Mouse (Mus musculus): Measurements from ENCODE around the gene Rsad1. TPM values are rescaled to one million over a fixed set of nuclear protein-coding genes. Genes with fewer than 3 reads are reported as not detected.

The Rsad1 gene
- polyA plus RNA-seq, 1 experiment from 2014 or later = 2.9 TPM

DNA sequence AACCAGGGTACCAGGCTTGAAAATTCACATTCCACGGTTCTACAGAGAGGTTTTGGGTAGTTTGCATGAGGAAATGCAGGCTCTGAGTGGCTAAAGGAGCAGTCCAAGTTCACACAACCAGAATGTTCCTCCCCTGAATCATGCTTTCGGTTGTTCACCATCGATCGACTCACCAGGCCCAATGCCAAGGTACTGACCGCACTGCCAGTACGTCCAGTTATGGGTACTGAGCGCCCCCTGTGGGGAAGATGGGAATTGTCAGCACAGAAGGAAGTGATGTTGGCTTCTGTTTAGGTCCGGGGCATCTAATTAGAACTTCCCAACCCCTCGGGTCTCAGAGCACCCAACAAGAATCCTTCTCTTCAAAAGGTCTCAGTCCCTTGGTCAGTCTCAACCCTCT, 5.1 kb downstream of the Rsad1 start:
- Histone ChIP-seq H3K4me2 (ENCODE audit: low read length) (no peak overlapping the region), H3K36me3 (ENCODE audit: control insufficient read depth, insufficient read depth, low read length) (peaks cover 9% of the 10 kb centered on the region; the same call in 1 of the 2 replicates), H3K4me3 (ENCODE audit: low read depth, low read length) (no peak overlapping the region), H3K9me3 (ENCODE audit: control insufficient read depth, low read length) (no peaks in the 10 kb centered on the region), H3K9ac (ENCODE audit: low read length) (no peak overlapping the region), H3K4me1 (replicated peaks; ENCODE audit: control insufficient read depth, insufficient read depth, low read length) (no peaks in the 10 kb centered on the region), H3K27me3 (replicated peaks; ENCODE audit: control insufficient read depth, insufficient read depth, low read length) (no peaks in the 10 kb centered on the region), H3K27ac (ENCODE audit: low read depth) (no peak overlapping the region)
- no peak for ATAC-seq (replicated peaks; ENCODE audit: low FRiP score, low TSS enrichment, low read depth)
- DNase-seq (ENCODE audit: low spot score) = peak; percentile 87
- 32% methylated on average over 9 of the region's 9 CpGs for WGBS

DNA sequence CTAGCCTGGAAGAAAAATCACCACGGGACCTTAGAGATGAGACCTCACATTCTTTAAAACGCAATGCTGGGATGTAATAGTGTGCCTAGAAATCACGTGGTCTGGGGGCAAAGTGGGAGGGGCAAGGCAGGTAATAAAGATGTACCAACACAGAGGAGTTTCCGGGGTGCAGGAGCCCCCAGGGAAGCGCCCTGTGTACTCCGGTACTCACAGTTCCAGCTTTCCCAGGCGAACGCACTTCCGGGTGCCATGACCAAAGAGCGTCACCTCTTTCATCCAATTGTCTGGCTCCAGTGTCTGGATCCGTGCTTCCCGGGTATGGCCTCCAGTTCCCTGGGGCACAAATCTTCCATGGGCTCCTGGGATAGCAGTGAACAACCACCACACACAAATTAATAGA, 5.7 kb downstream of the Rsad1 start:
- no peak overlapping the region for H3K4me2 ChIP-seq (ENCODE audit: low read length)
- H3K27ac ChIP-seq (ENCODE audit: low read depth) = no peak overlapping the region
- WGBS = 83% methylated on average over 12 of the region's 12 CpGs
- no peaks in the 10 kb centered on the region for H3K4me1 ChIP-seq (replicated peaks; ENCODE audit: control insufficient read depth, insufficient read depth, low read length)
- no peaks in the 10 kb centered on the region for H3K27me3 ChIP-seq (replicated peaks; ENCODE audit: control insufficient read depth, insufficient read depth, low read length)
- ATAC-seq (replicated peaks; ENCODE audit: low FRiP score, low TSS enrichment, low read depth) (no peak), DNase-seq (ENCODE audit: low spot score) (no peak)
- H3K4me3 ChIP-seq (ENCODE audit: low read depth, low read length) = no peak overlapping the region
- H3K9me3 ChIP-seq (ENCODE audit: control insufficient read depth, low read length) = no peaks in the 10 kb centered on the region
- peaks cover 9% of the 10 kb centered on the region; the same call in 1 of the 2 replicates for H3K36me3 ChIP-seq (ENCODE audit: control insufficient read depth, insufficient read depth, low read length)
- no peak overlapping the region for H3K9ac ChIP-seq (ENCODE audit: low read length)

DNA sequence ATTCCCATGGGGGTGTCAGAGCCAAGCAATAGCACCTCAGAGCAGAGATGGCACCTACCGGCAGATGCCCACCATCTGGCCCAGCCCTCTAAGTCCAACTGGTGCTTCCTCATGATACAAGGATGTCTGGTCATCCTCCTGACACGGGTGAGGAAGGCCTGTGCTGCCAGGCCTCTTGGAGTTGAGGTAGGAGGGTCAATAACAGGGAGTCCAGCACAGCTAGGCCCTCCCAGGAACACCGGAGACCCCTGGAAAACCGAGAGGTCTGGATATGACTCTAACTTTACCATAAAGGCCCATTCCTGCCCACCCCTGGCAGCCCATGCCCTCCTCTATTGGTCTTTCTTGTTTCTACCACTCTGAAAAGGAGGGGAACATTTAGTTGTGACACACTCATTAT, 6.7 kb downstream of the Rsad1 start:
- WGBS = 85% methylated on average over 4 of the region's 4 CpGs
- no peak for ATAC-seq (replicated peaks; ENCODE audit: low FRiP score, low TSS enrichment, low read depth)

DNA sequence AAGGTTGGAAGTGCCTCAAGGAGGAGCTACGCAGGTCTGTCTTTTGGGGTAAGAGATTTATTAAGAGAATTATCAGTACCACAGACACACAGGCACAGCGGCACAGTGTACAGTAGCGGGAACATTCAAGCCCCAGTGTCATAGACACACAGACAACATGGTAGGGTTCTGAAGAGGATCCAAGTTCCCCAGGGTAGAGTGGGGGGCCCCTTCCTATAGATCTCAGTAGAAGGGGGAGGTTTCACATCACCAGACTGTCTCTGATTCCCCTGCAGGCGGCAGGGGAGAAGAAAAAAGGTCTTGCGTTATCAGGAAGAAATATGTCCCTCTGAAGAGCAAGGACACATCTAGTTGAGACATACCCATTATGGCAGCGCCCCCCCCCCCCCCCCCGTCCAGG, 9.3 kb downstream of the Rsad1 start:
- Histone ChIP-seq H3K27me3 (replicated peaks; ENCODE audit: control insufficient read depth, insufficient read depth, low read length) (no peaks in the 10 kb centered on the region), H3K27ac (ENCODE audit: low read depth) (no peak overlapping the region), H3K36me3 (ENCODE audit: control insufficient read depth, insufficient read depth, low read length) (peaks cover 9% of the 10 kb centered on the region; the same call in 1 of the 2 replicates), H3K9me3 (ENCODE audit: control insufficient read depth, low read length) (no peaks in the 10 kb centered on the region), H3K9ac (ENCODE audit: low read length) (no peak overlapping the region), H3K4me2 (ENCODE audit: low read length) (no peak overlapping the region), H3K4me3 (ENCODE audit: low read depth, low read length) (no peak overlapping the region), H3K4me1 (replicated peaks; ENCODE audit: control insufficient read depth, insufficient read depth, low read length) (no peaks in the 10 kb centered on the region)
- DNase-seq (ENCODE audit: low spot score) (no peak), ATAC-seq (replicated peaks; ENCODE audit: low FRiP score, low TSS enrichment, low read depth) (no peak)
- 78% methylated on average over 7 of the region's 7 CpGs for WGBS

More for the DNA sequence above, 6.7 kb downstream of the Rsad1 start:
- Histone ChIP-seq H3K9ac (ENCODE audit: low read length) (no peak overlapping the region), H3K27me3 (replicated peaks; ENCODE audit: control insufficient read depth, insufficient read depth, low read length) (no peaks in the 10 kb centered on the region), H3K27ac (ENCODE audit: low read depth) (no peak overlapping the region), H3K4me3 (ENCODE audit: low read depth, low read length) (no peak overlapping the region), H3K4me1 (replicated peaks; ENCODE audit: control insufficient read depth, insufficient read depth, low read length) (no peaks in the 10 kb centered on the region), H3K36me3 (ENCODE audit: control insufficient read depth, insufficient read depth, low read length) (peaks cover 9% of the 10 kb centered on the region; the same call in 1 of the 2 replicates), H3K4me2 (ENCODE audit: low read length) (no peak overlapping the region), H3K9me3 (ENCODE audit: control insufficient read depth, low read length) (no peaks in the 10 kb centered on the region)
- DNase-seq (ENCODE audit: low spot score) = no peak

DNA sequence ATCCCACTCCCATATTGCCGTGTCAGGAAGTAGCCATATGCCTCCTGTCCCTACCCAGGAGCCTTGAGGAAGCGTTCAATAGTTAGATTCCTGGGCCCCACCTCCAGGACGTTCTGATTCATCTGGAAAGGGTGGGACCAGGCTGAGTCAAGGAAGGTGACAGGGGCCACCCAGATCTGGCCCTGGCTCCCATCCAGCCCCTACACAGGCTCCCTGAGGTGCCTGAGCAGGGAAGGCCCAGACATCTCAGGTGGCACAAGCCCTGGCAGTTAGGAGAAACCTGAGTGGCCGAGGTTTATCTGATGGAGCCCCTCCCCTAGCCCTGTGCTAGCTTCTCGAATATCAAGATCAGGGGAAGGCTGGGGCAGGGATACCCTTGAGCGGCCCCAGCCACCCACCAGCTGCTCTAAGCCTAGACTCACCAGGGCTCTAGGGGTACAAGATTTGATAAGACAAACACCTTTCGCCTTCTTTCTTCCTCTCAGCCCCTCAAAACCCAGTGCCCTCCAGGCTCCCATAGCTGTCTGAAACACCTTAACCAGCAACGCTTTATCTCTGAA, 10.2 kb downstream of the Rsad1 start:
- H3K36me3 ChIP-seq (ENCODE audit: control insufficient read depth, insufficient read depth, low read length) = peaks cover 9% of the 10 kb centered on the region; the same call in 1 of the 2 replicates
- H3K9ac ChIP-seq (ENCODE audit: low read length) = no peak overlapping the region
- H3K9me3 ChIP-seq (ENCODE audit: control insufficient read depth, low read length) = no peaks in the 10 kb centered on the region
- ATAC-seq (replicated peaks; ENCODE audit: low FRiP score, low TSS enrichment, low read depth) (0 out of 2 replicates have a peak, but pooled peaks have one; percentile 14), DNase-seq (ENCODE audit: low spot score) (no peak)
- no peaks in the 10 kb centered on the region for H3K27me3 ChIP-seq (replicated peaks; ENCODE audit: control insufficient read depth, insufficient read depth, low read length)
- no peaks in the 10 kb centered on the region for H3K4me1 ChIP-seq (replicated peaks; ENCODE audit: control insufficient read depth, insufficient read depth, low read length)
- no peak overlapping the region for H3K27ac ChIP-seq (ENCODE audit: low read depth)
- no peak overlapping the region for H3K4me3 ChIP-seq (ENCODE audit: low read depth, low read length)
- no peak overlapping the region for H3K4me2 ChIP-seq (ENCODE audit: low read length)
- WGBS = 51% methylated on average over 8 of the region's 8 CpGs

DNA sequence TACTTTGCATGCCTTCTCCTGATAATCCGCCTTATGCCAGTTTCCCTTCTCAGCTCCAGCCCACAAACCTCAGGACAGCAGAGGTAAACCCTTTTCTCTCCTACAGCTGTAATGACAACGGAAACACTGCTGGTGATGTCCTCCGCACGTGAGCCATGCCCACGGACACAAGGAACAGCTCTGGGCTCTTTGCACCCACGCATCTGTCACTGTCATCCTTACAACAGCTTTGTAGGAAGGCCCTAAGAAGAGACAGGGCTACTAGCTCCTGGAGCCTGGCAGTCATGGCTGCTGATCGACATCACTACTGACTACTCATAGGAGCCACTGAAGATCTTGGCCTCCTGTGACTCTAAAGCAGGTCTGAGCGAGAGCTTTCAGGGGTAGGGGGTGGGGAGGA, 15.9 kb downstream of the Rsad1 start:
- no peak for DNase-seq (ENCODE audit: low spot score)
- 77% methylated on average over 8 of the region's 8 CpGs for WGBS
- no peak for ATAC-seq (replicated peaks; ENCODE audit: low FRiP score, low TSS enrichment, low read depth)
- Histone ChIP-seq H3K27ac (ENCODE audit: low read depth) (no peak overlapping the region), H3K36me3 (ENCODE audit: control insufficient read depth, insufficient read depth, low read length) (no peaks in the 10 kb centered on the region), H3K9ac (ENCODE audit: low read length) (no peak overlapping the region), H3K4me1 (replicated peaks; ENCODE audit: control insufficient read depth, insufficient read depth, low read length) (no peaks in the 10 kb centered on the region), H3K4me2 (ENCODE audit: low read length) (no peak overlapping the region), H3K4me3 (ENCODE audit: low read depth, low read length) (no peak overlapping the region), H3K27me3 (replicated peaks; ENCODE audit: control insufficient read depth, insufficient read depth, low read length) (no peaks in the 10 kb centered on the region), H3K9me3 (ENCODE audit: control insufficient read depth, low read length) (no peaks in the 10 kb centered on the region)

DNA sequence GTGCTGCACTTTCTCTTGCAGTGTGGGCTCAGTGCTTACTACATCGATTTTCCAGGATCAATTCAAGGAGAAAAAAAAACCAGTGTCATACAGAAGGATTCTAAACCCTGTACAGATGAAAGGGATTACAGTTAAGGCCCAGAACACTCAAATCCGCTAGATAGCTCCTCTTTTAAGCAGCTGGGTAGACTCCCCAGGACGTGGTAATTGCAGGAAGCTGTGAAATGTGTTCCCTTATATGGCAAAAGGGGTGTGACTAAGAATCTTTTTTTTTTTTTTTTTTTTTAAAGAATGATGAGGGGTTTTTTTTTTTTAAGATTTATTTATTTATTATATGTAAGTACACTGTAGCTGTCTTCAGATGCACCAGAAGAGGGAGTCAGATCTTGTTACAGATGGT, 20.2 kb downstream of the Rsad1 start:
- H3K9ac ChIP-seq (ENCODE audit: low read length) = no peak overlapping the region
- ATAC-seq (replicated peaks; ENCODE audit: low FRiP score, low TSS enrichment, low read depth) (no peak), DNase-seq (ENCODE audit: low spot score) (no peak)
- H3K36me3 ChIP-seq (ENCODE audit: control insufficient read depth, insufficient read depth, low read length) = no peaks in the 10 kb centered on the region
- no peak overlapping the region for H3K4me2 ChIP-seq (ENCODE audit: low read length)
- no peaks in the 10 kb centered on the region for H3K27me3 ChIP-seq (replicated peaks; ENCODE audit: control insufficient read depth, insufficient read depth, low read length)
- peaks cover 3% of the 10 kb centered on the region; the same call in 1 of the 2 replicates for H3K4me1 ChIP-seq (replicated peaks; ENCODE audit: control insufficient read depth, insufficient read depth, low read length)
- H3K9me3 ChIP-seq (ENCODE audit: control insufficient read depth, low read length) = no peaks in the 10 kb centered on the region
- no peak overlapping the region for H3K4me3 ChIP-seq (ENCODE audit: low read depth, low read length)
- no peak overlapping the region for H3K27ac ChIP-seq (ENCODE audit: low read depth)
- 48% methylated on average over 3 of the region's 3 CpGs for WGBS

DNA sequence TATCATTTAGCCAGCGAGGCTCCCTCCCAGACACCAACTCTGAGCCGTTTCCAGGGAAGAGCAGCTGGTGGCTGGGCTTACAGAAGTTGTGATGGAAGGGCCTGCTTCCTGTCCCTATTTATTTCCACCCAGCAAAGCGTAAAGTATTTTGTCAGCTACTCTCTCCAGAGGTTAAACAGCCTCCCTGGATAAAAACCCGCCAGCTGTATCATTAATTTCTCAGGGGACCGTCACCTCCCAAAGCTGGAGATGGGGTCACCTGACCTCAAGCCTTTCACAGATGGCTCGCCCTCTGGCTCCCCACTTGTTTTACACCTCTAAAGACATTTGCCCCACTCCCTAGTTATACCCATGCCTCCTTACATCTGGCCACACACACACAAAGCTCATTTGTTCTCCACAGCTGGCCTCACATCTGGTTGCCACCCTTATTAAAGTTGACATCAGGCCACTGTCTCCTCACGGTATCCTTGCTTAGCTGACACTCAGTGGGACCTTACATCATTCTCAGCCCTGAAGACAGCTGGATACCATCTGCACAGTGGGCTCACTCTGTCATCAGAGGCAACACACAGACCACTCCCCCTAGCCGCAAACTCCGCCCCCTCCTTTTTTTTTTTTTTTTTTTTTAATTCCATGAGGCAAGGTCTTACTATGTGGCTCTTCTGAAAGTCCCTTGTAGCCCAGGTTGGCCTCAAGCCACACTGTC, 22.7 kb downstream of the Rsad1 start:
- no peak overlapping the region for H3K4me2 ChIP-seq (ENCODE audit: low read length)
- ATAC-seq (replicated peaks; ENCODE audit: low FRiP score, low TSS enrichment, low read depth) (no peak), DNase-seq (ENCODE audit: low spot score) (no peak)
- no peaks in the 10 kb centered on the region for H3K9me3 ChIP-seq (ENCODE audit: control insufficient read depth, low read length)
- H3K27ac ChIP-seq (ENCODE audit: low read depth) = peak overlapping the region; percentile 55
- no peaks in the 10 kb centered on the region for H3K27me3 ChIP-seq (replicated peaks; ENCODE audit: control insufficient read depth, insufficient read depth, low read length)
- WGBS = 40% methylated on average over 9 of the region's 9 CpGs
- no peak overlapping the region for H3K9ac ChIP-seq (ENCODE audit: low read length)
- H3K4me3 ChIP-seq (ENCODE audit: low read depth, low read length) = no peak overlapping the region
- peaks cover 3% of the 10 kb centered on the region; the same call in 1 of the 2 replicates for H3K4me1 ChIP-seq (replicated peaks; ENCODE audit: control insufficient read depth, insufficient read depth, low read length)
- no peaks in the 10 kb centered on the region for H3K36me3 ChIP-seq (ENCODE audit: control insufficient read depth, insufficient read depth, low read length)

Measured in intestine, embryonic 14.5 days (tissue).